Mouse (Mus musculus) embryonic facial prominence, embryonic 12.5 days (tissue): ENCODE measurements around the gene Sympk. TPM values are rescaled to one million over a fixed set of nuclear protein-coding genes. Genes with fewer than 3 reads are reported as not detected.
"Not testable (repeated sequence)": the region's sequence is repeated elsewhere in the genome, so short reads cannot be mapped to it uniquely, and the experiment has no call there.

ENCODE experiments used
- ATAC-seq: fragments of 200-750 bp; cut with Nextera tagmentation; 2 replicates; pipeline ENCODE4 v1.8.0; 2017; ENCODE audit not compliant: insufficient number of reproducible peaks, insufficient read depth, low FRiP score, low TSS enrichment
- H3K27ac ChIP-seq: fragments of 300-500 bp; sonication (generic); 2 replicates; pipeline ENCODE4 v1.5.1; 2016; ENCODE audit warnings: mild to moderate bottlenecking
- H3K27me3 ChIP-seq: fragments of 300-500 bp; sonication (generic); 2 replicates; pipeline ENCODE4 v1.6.1; 2016; ENCODE audit warnings: mild to moderate bottlenecking, moderate library complexity
- H3K36me3 ChIP-seq: fragments of 300-500 bp; sonication (generic); 2 replicates; pipeline ENCODE4 v1.6.1; 2016; ENCODE audit warnings: mild to moderate bottlenecking
- H3K4me1 ChIP-seq: fragments of 300-500 bp; sonication (generic); 2 replicates; pipeline ENCODE4 v1.6.1; 2016
- H3K4me2 ChIP-seq: fragments of 300-500 bp; sonication (generic); replicated peaks from 2 replicates; pipeline ENCODE4 v1.6.1; 2016; ENCODE audit warnings: mild to moderate bottlenecking, moderate library complexity
- H3K4me3 ChIP-seq: fragments of 300-500 bp; sonication (generic); 2 replicates; pipeline ENCODE4 v1.5.1; 2016; ENCODE audit warnings: mild to moderate bottlenecking
- H3K9ac ChIP-seq: fragments of 300-500 bp; sonication (generic); 2 replicates; pipeline ENCODE4 v1.6.1; 2016; ENCODE audit warnings: mild to moderate bottlenecking, moderate library complexity
- H3K9me3 ChIP-seq: fragments of 300-500 bp; sonication (generic); 2 replicates; pipeline ENCODE4 v1.6.1; 2016; ENCODE audit warnings: mild to moderate bottlenecking, moderate library complexity
- WGBS: fragments of 180-500 bp; shearing (Covaris S2); methylation state at CpG from one replicate; pipeline ENCODE4 v1.1.7; 2016; 5-methylcytosine and 5-hydroxymethylcytosine counted together
- polyA plus RNA-seq: library from polyadenylated mRNA; unstranded; fragments of >200 nt; fragmentation: Nextera tagmentation; extraction: Ambion mirVana; gene quantifications from 2 replicates; pipeline ENCODE4 v1.2.1, GENCODE M21; 2016

Gene Sympk
- polyA plus RNA-seq, 1 experiment from 2014 or later: 51.8 TPM

GRCm38 (mm10) chr7:19054047-19054776, 30.0 kb downstream of the Sympk start, which contains the start of gene Rsph6a:
Rsph6a (plus strand) TSS chr7:19054690.
- Histone ChIP-seq H3K9ac (no peak within 1 kb of the TSS), H3K27ac (no peak within 1 kb of the TSS), H3K4me1 (peaks cover 9% of the 10 kb centered on the region), H3K4me2 (peak within 1 kb of the TSS; percentile 34), H3K4me3 (0 out of 2 replicates have a peak within 1 kb of the TSS, but pooled peaks have one; percentile 3), H3K9me3 (no peaks in the 10 kb centered on the region), H3K27me3 (no peaks in the 10 kb centered on the region), H3K36me3 (peaks cover 45% of the 10 kb centered on the region)
- peak; percentile 41; the same call in 1 of the 2 replicates for ATAC-seq
- 29% methylated on average over 33 of the region's 33 CpGs for WGBS

GRCm38 (mm10) chr7:19054777-19055076, 30.6 kb downstream of the Sympk start:
- Histone ChIP-seq H3K27ac (no peak overlapping the region), H3K4me1 (peaks cover 9% of the 10 kb centered on the region), H3K9me3 (no peaks in the 10 kb centered on the region), H3K4me2 (peak overlapping the region; percentile 34), H3K36me3 (peaks cover 40% of the 10 kb centered on the region), H3K9ac (no peak overlapping the region), H3K27me3 (no peaks in the 10 kb centered on the region), H3K4me3 (0 out of 2 replicates have a peak overlapping the region, but pooled peaks have one; percentile 3)
- WGBS: 57% methylated on average over 9 of the region's 9 CpGs
- peak; percentile 25; the same call in 1 of the 2 replicates for ATAC-seq

- Histone ChIP-seq H3K9ac (no peak overlapping the region), H3K4me2 (no peak overlapping the region), H3K27ac (no peak overlapping the region), H3K9me3 (no peaks in the 10 kb centered on the region), H3K27me3 (no peaks in the 10 kb centered on the region), H3K36me3 (peaks cover 36% of the 10 kb centered on the region), H3K4me1 (peaks cover 9% of the 10 kb centered on the region), H3K4me3 (no peak overlapping the region)
- 91% methylated on average over 8 of the region's 8 CpGs for WGBS
- ATAC-seq: no peak
These were observed 30.9 kb downstream of the Sympk start for GRCm38 (mm10) chr7:19055108-19055507.

GRCm38 (mm10) chr7:19057405-19057804, 33.2 kb downstream of the Sympk start:
- no peak overlapping the region for H3K9ac ChIP-seq
- H3K27me3 ChIP-seq: no peaks in the 10 kb centered on the region
- no peak for ATAC-seq
- H3K4me1 ChIP-seq: peaks cover 9% of the 10 kb centered on the region
- no peak overlapping the region for H3K4me3 ChIP-seq
- H3K9me3 ChIP-seq: no peaks in the 10 kb centered on the region
- no peak overlapping the region for H3K4me2 ChIP-seq
- H3K27ac ChIP-seq: no peak overlapping the region
- 87% methylated on average over 10 of the region's 10 CpGs for WGBS
- H3K36me3 ChIP-seq: peaks cover 14% of the 10 kb centered on the region

- Histone ChIP-seq H3K4me2 (peak overlapping the region; percentile 24; the same call in 1 of the 2 replicates), H3K4me3 (peak overlapping the region; percentile 15; the same call in 1 of the 2 replicates), H3K36me3 (no peaks in the 10 kb centered on the region), H3K27me3 (peaks cover 37% of the 10 kb centered on the region), H3K9ac (no peak overlapping the region), H3K9me3 (no peaks in the 10 kb centered on the region), H3K4me1 (0 out of 2 replicates have a peak, but pooled peaks cover 4% of the 10 kb centered on the region), H3K27ac (no peak overlapping the region)
- ATAC-seq: 0 out of 2 replicates have a peak, but pooled peaks have one; percentile 72
- WGBS: 58% methylated on average over 13 of the region's 13 CpGs
These were observed 41.7 kb downstream of the Sympk start for GRCm38 (mm10) chr7:19065896-19066295.

- peaks cover 37% of the 10 kb centered on the region for H3K27me3 ChIP-seq
These were observed 42.9 kb downstream of the Sympk start for GRCm38 (mm10) chr7:19067063-19067462.

GRCm38 (mm10) chr7:19067935-19068334, 43.8 kb downstream of the Sympk start:
- Histone ChIP-seq H3K27me3 (peaks cover 37% of the 10 kb centered on the region), H3K9me3 (no peaks in the 10 kb centered on the region), H3K36me3 (no peaks in the 10 kb centered on the region), H3K4me3 (no peak overlapping the region), H3K4me2 (no peak overlapping the region), H3K27ac (no peak overlapping the region), H3K4me1 (0 out of 2 replicates have a peak, but pooled peaks cover 4% of the 10 kb centered on the region), H3K9ac (no peak overlapping the region)
- ATAC-seq: no peak
- 64% methylated on average over 11 of the region's 14 CpGs for WGBS

More at GRCm38 (mm10) chr7:19067063-19067462, 42.9 kb downstream of the Sympk start:
- H3K4me1 ChIP-seq: 0 out of 2 replicates have a peak, but pooled peaks cover 4% of the 10 kb centered on the region
- no peak overlapping the region for H3K9ac ChIP-seq
- no peak overlapping the region for H3K4me3 ChIP-seq
- H3K27ac ChIP-seq: no peak overlapping the region
- H3K9me3 ChIP-seq: no peaks in the 10 kb centered on the region
- H3K4me2 ChIP-seq: no peak overlapping the region
- 43% methylated on average over 14 of the region's 14 CpGs for WGBS
- no peak for ATAC-seq
- no peaks in the 10 kb centered on the region for H3K36me3 ChIP-seq

- 5% methylated on average over 2 of the region's 2 CpGs for WGBS
- no peak for ATAC-seq
These were observed 44.5 kb downstream of the Sympk start for GRCm38 (mm10) chr7:19068707-19069106.

GRCm38 (mm10) chr7:19069500-19069899, 45.3 kb downstream of the Sympk start:
- no peak overlapping the region for H3K4me2 ChIP-seq
- no peaks in the 10 kb centered on the region for H3K36me3 ChIP-seq
- 0 out of 2 replicates have a peak, but pooled peaks cover 4% of the 10 kb centered on the region for H3K4me1 ChIP-seq
- no peak overlapping the region for H3K27ac ChIP-seq
- WGBS: 50% methylated on average over 3 of the region's 3 CpGs
- H3K9me3 ChIP-seq: no peaks in the 10 kb centered on the region
- no peak overlapping the region for H3K4me3 ChIP-seq
- no peak overlapping the region for H3K9ac ChIP-seq
- no peak for ATAC-seq
- peaks cover 30% of the 10 kb centered on the region for H3K27me3 ChIP-seq

More at GRCm38 (mm10) chr7:19068707-19069106, 44.5 kb downstream of the Sympk start:
- H3K27ac ChIP-seq: no peak overlapping the region
- 0 out of 2 replicates have a peak, but pooled peaks cover 4% of the 10 kb centered on the region for H3K4me1 ChIP-seq
- no peaks in the 10 kb centered on the region for H3K9me3 ChIP-seq
- no peak overlapping the region for H3K9ac ChIP-seq
- no peak overlapping the region for H3K4me3 ChIP-seq
- H3K27me3 ChIP-seq: peaks cover 37% of the 10 kb centered on the region
- H3K4me2 ChIP-seq: no peak overlapping the region
- H3K36me3 ChIP-seq: no peaks in the 10 kb centered on the region

- not testable (repeated sequence) for ATAC-seq
- WGBS: 57% methylated on average over 3 of the region's 3 CpGs
These were observed 46.8 kb downstream of the Sympk start for GRCm38 (mm10) chr7:19071024-19071423.

GRCm38 (mm10) chr7:19073504-19073903, 49.3 kb downstream of the Sympk start:
- Histone ChIP-seq H3K4me1 (peaks cover 18% of the 10 kb centered on the region), H3K9me3 (no peaks in the 10 kb centered on the region), H3K4me3 (no peak overlapping the region), H3K4me2 (no peak overlapping the region), H3K27me3 (no peaks in the 10 kb centered on the region), H3K27ac (no peak overlapping the region), H3K36me3 (peaks cover 7% of the 10 kb centered on the region), H3K9ac (no peak overlapping the region)
- WGBS: 78% methylated on average over 9 of the region's 9 CpGs
- ATAC-seq: no peak

More at GRCm38 (mm10) chr7:19071024-19071423, 46.8 kb downstream of the Sympk start:
- not testable (repeated sequence) for H3K4me1 ChIP-seq, H3K4me2 ChIP-seq, H3K9me3 ChIP-seq, H3K36me3 ChIP-seq, H3K4me3 ChIP-seq, H3K27ac ChIP-seq, H3K9ac ChIP-seq
- peaks cover 15% of the 10 kb centered on the region for H3K27me3 ChIP-seq

- peaks cover 17% of the 10 kb centered on the region for H3K36me3 ChIP-seq
- no peak for ATAC-seq
- H3K4me2 ChIP-seq: no peak overlapping the region
- H3K4me3 ChIP-seq: no peak overlapping the region
- H3K27me3 ChIP-seq: no peaks in the 10 kb centered on the region
- H3K4me1 ChIP-seq: peaks cover 18% of the 10 kb centered on the region
- 96% methylated on average over 6 of the region's 6 CpGs for WGBS
- no peaks in the 10 kb centered on the region for H3K9me3 ChIP-seq
- no peak overlapping the region for H3K27ac ChIP-seq
- no peak overlapping the region for H3K9ac ChIP-seq
These were observed 50.3 kb downstream of the Sympk start for GRCm38 (mm10) chr7:19074494-19074893.
